Mouse (Mus musculus) heart, embryonic 14.5 days (tissue): ENCODE measurements around the gene Rbm6. TPM values are rescaled to one million over a fixed set of nuclear protein-coding genes. Genes with fewer than 3 reads are reported as not detected.

Experiments
- ATAC-seq: fragments of 200-750 bp; cut with Nextera tagmentation; 2 replicates; pipeline ENCODE4 v1.8.0; 2017; ENCODE audit warnings: low read depth, moderate TSS enrichment; ENCODE audit not compliant: insufficient number of reproducible peaks, insufficient read depth, low FRiP score
- H3K27ac ChIP-seq, 2 experiments: fragments of 200-500 bp in 1 of 2; fragments of 300-500 bp in 1 of 2; sonication (generic) in 1 of 2; replicated peaks in 1 of 2; 2 replicates each; pipeline ENCODE4 v1.5.1; 2012 to 2014; ENCODE audit warnings: low read depth in 2 of 2, low read length in 2 of 2, control low read depth in 1 of 2, mild to moderate bottlenecking in 1 of 2, mixed read lengths in 1 of 2; ENCODE audit not compliant: control insufficient read depth in 1 of 2, insufficient read depth in 1 of 2
- H3K27me3 ChIP-seq: fragments of 300-500 bp; sonication (generic); 2 replicates; pipeline ENCODE4 v1.6.1; 2014; ENCODE audit warnings: mild to moderate bottlenecking, low read length, control low read depth; ENCODE audit not compliant: control insufficient read depth, insufficient read depth
- H3K36me3 ChIP-seq: fragments of 300-500 bp; sonication (generic); 2 replicates; pipeline ENCODE4 v1.6.1; 2014; ENCODE audit warnings: mild to moderate bottlenecking, control low read depth, low read length, mixed read lengths; ENCODE audit not compliant: control insufficient read depth, insufficient read depth
- H3K4me1 ChIP-seq, 2 experiments: fragments of 200-500 bp in 1 of 2; fragments of 300-500 bp in 1 of 2; sonication (generic) in 1 of 2; 2 replicates each; pipeline ENCODE4 v1.6.1; 2012 to 2014; ENCODE audit warnings: low read length in 2 of 2, control low read depth in 1 of 2, mixed read lengths in 1 of 2; ENCODE audit not compliant: control insufficient read depth in 2 of 2, insufficient read depth in 2 of 2
- H3K4me2 ChIP-seq: fragments of 300-500 bp; sonication (generic); 2 replicates; pipeline ENCODE4 v1.6.1; 2014; ENCODE audit warnings: mild to moderate bottlenecking, low read length
- H3K4me3 ChIP-seq, 2 experiments: fragments of 200-500 bp in 1 of 2; fragments of 300-500 bp in 1 of 2; sonication (generic) in 1 of 2; 2 replicates each; pipeline ENCODE4 v1.5.1; 2012 to 2014; ENCODE audit warnings: low read length in 2 of 2, mild to moderate bottlenecking in 2 of 2, control low read depth in 1 of 2, low read depth in 1 of 2, moderate library complexity in 1 of 2; ENCODE audit not compliant: control insufficient read depth in 1 of 2, insufficient read depth in 1 of 2
- H3K9ac ChIP-seq: fragments of 300-500 bp; sonication (generic); 2 replicates; pipeline ENCODE4 v1.6.1; 2014; ENCODE audit warnings: mild to moderate bottlenecking, low read length
- H3K9me3 ChIP-seq: fragments of 300-500 bp; sonication (generic); 2 replicates; pipeline ENCODE4 v1.6.1; 2016; ENCODE audit warnings: low read length, control low read depth; ENCODE audit not compliant: control insufficient read depth
- WGBS: fragments of 180-500 bp; shearing (Covaris S2); extraction: QIAGEN DNeasy Blood & Tissue Kit; methylation state at CpG from one replicate; pipeline ENCODE4 v1.1.7; 2014; 5-methylcytosine and 5-hydroxymethylcytosine counted together
- polyA plus RNA-seq: library from polyadenylated mRNA; unstranded; fragments of >200 nt; fragmentation: Nextera tagmentation; extraction: Ambion mirVana; gene quantifications from 2 replicates; pipeline ENCODE4 v1.2.1, GENCODE M21; 2014

Rbm6 gene
- polyA plus RNA-seq, 1 experiment from 2014 or later, result 42.8 TPM

DNA sequence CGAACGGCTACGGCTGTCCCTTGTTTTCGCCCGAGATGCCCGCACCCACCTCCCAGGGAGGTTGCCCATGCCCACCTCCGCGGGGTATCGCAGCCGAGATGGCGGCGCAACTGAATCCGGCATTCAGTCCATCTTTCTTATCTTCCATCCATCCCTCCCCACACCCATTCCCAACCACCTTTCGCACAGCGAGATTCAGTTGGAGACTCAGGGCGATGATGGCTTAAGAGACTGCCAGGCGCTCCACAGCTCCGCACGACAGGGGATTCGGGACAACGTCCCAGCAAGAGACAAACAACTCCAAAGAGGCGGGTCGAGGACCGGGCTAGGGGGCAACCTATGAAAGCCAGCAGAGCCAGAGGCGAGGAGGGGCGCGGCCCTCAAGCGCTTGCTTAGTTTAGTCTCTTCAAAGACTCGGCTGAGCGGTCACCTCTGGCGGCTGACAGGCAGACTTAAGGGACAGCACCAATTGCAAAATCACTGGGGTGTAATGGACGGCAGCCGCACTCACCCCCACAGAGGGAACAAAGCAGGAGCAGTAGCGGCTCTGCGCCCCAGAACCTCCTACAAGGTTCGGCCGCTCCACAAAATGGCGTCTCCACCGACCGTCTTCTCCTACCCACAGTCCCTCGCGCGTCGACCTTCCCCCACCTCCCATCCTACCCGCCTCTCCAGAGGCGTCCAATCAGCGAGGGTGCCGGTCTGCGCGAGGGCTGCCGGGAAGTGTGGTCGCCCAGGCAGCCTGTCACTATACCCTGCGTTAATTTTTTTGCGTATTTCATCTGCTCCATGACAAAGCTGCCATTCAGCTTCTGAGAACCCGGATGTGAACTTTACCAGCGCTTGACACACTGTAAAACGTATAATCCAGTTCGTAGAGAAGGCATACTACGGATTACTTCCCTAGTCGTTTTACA is 102.4 kb downstream of the Rbm6 start, which contains the start of gene Rbm5:
TSS of gene Rbm5 (minus strand) at position 623 of the 917 bp plus-strand sequence.
- peak within 1 kb of the TSS; percentile 89 for H3K27ac ChIP-seq
- H3K4me1 ChIP-seq, result peaks cover 2 to 15% of the 10 kb centered on the region in 2 experiments; a peak in 2 of 4 replicates
- ATAC-seq, result peak; percentile 100
- peak within 1 kb of the TSS; percentile 87 to 89 for H3K4me3 ChIP-seq
- no peaks in the 10 kb centered on the region for H3K9me3 ChIP-seq
- H3K36me3 ChIP-seq, result peaks cover 68% of the 10 kb centered on the region
- peak within 1 kb of the TSS; percentile 96 for H3K9ac ChIP-seq
- H3K27me3 ChIP-seq, result no peaks in the 10 kb centered on the region
- peak within 1 kb of the TSS; percentile 82 for H3K4me2 ChIP-seq
- under 1% methylated on average over 60 of the region's 60 CpGs for WGBS

GRCm38 (mm10) chr9:107770037-107770373 is 103.0 kb downstream of the Rbm6 start:
- Histone ChIP-seq H3K4me2 (peak overlapping the region; percentile 82), H3K36me3 (peaks cover 68% of the 10 kb centered on the region), H3K4me1 (peaks cover 2 to 15% of the 10 kb centered on the region in 2 experiments; a peak in 2 of 4 replicates), H3K9me3 (no peaks in the 10 kb centered on the region), H3K4me3 (peak overlapping the region; percentile 87 to 89), H3K27me3 (no peaks in the 10 kb centered on the region), H3K9ac (peak overlapping the region; percentile 96), H3K27ac (peak overlapping the region; percentile 89)
- ATAC-seq, result no peak
- 2% methylated on average over 9 of the region's 9 CpGs for WGBS

GRCm38 (mm10) chr9:107769445-107770000 is 103.5 kb downstream of the Rbm6 start:
- Histone ChIP-seq H3K4me3 (peak overlapping the region; percentile 87 to 89; a peak in 3 of 4 replicates), H3K9me3 (no peaks in the 10 kb centered on the region), H3K27ac (no peak overlapping the region), H3K36me3 (peaks cover 68% of the 10 kb centered on the region), H3K4me1 (peaks cover 2 to 15% of the 10 kb centered on the region in 2 experiments; a peak in 2 of 4 replicates), H3K9ac (peak overlapping the region; percentile 96), H3K27me3 (no peaks in the 10 kb centered on the region), H3K4me2 (peak overlapping the region; percentile 82)
- 34% methylated on average over 4 of the region's 4 CpGs for WGBS
- ATAC-seq, result no peak

- Histone ChIP-seq H3K9me3 (no peaks in the 10 kb centered on the region), H3K27me3 (no peaks in the 10 kb centered on the region), H3K4me3 (peak overlapping the region in 1 of 2 experiments; percentile 87; a peak in 2 of 4 replicates), H3K27ac (no peak overlapping the region), H3K4me2 (peak overlapping the region; percentile 82), H3K4me1 (peaks cover 2 to 15% of the 10 kb centered on the region in 2 experiments; a peak in 2 of 4 replicates), H3K9ac (peak overlapping the region; percentile 96), H3K36me3 (peaks cover 68% of the 10 kb centered on the region)
- no peak for ATAC-seq
- WGBS, result 78% methylated on average over 5 of the region's 5 CpGs
Measured at GRCm38 (mm10) chr9:107768851-107769250, 104.2 kb downstream of the Rbm6 start.

GRCm38 (mm10) chr9:107759593-107759992 is 113.4 kb downstream of the Rbm6 start:
- Histone ChIP-seq H3K27me3 (no peaks in the 10 kb centered on the region), H3K27ac (no peak overlapping the region), H3K9ac (no peak overlapping the region), H3K4me1 (no peaks in the 10 kb centered on the region), H3K9me3 (no peaks in the 10 kb centered on the region), H3K36me3 (peaks cover 98% of the 10 kb centered on the region), H3K4me3 (no peak overlapping the region), H3K4me2 (no peak overlapping the region)
- ATAC-seq, result no peak
- 93% methylated on average over 6 of the region's 6 CpGs for WGBS

DNA sequence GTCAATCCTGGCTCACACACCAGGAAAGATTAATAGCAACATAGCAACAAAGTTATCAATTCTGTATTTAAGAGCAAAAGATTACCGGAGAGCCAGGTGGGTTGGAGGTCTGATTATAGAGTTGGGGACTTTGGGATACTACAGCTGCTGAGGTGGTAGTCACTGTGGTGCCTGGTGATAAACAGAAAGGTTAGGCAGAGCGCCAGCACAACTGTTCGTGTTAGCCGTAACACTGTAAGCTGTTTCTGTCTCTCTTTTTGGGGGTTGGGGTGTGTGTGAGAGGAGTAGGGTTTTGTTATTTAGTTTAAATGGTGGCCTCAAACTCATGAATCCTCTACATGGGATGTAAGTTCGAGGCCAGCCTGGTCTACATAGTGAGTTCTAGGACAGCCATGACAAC is 122.7 kb downstream of the Rbm6 start:
- no peak for ATAC-seq
- Histone ChIP-seq H3K4me3 (no peak overlapping the region), H3K9ac (no peak overlapping the region), H3K36me3 (peaks cover 96% of the 10 kb centered on the region), H3K4me1 (no peaks in the 10 kb centered on the region), H3K27ac (no peak overlapping the region), H3K4me2 (no peak overlapping the region), H3K9me3 (peaks cover 5% of the 10 kb centered on the region), H3K27me3 (no peaks in the 10 kb centered on the region)
- 82% methylated on average over 5 of the region's 5 CpGs for WGBS

- H3K4me1 ChIP-seq, result no peaks in the 10 kb centered on the region
- WGBS, result 100% methylated on average over 3 of the region's 3 CpGs
- no peak overlapping the region for H3K9ac ChIP-seq
- ATAC-seq, result no peak
- no peak overlapping the region for H3K4me3 ChIP-seq
- no peak overlapping the region for H3K27ac ChIP-seq
- H3K27me3 ChIP-seq, result no peaks in the 10 kb centered on the region
- H3K36me3 ChIP-seq, result peaks cover 98% of the 10 kb centered on the region
- no peak overlapping the region for H3K4me2 ChIP-seq
- H3K9me3 ChIP-seq, result peaks cover 5% of the 10 kb centered on the region
Measured at GRCm38 (mm10) chr9:107748063-107748462, 125.0 kb downstream of the Rbm6 start.
